Mouse (Mus musculus) kidney, adult 8-10 months (tissue): Measurements from ENCODE around the gene Ankrd44.

Experiments used
- DNase-seq, 2 experiments: peaks; one replicate each; pipeline ENCODE4 v3.0.0; 2022

Gene Ankrd44

GRCm38 (mm10) chr1:54844361-54844760, 81.8 kb downstream of the Ankrd44 start:
- DNase-seq, result no peak

GRCm38 (mm10) chr1:54842765-54843461, 83.3 kb downstream of the Ankrd44 start:
- no peak for DNase-seq

GRCm38 (mm10) chr1:54841788-54842187, 84.4 kb downstream of the Ankrd44 start:
- no peak for DNase-seq

- no peak for DNase-seq
These were observed 86.1 kb downstream of the Ankrd44 start for GRCm38 (mm10) chr1:54840040-54840439.

DNA sequence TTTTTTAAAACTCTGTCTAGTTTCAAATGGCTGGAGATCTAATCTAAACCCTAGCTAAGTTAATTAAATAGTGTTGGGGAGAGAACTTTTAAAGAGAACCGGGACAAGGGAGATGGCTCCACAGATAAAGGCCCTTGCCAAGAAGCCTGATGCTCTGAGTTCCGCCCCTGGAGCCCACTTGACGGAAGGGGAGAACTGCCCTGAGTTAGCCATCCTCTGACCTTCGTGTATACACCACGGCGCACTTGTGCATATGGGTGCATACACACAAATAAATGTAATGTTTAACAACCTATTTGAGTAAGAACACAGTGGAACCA, 87.7 kb downstream of the Ankrd44 start:
- DNase-seq, result no peak

DNA sequence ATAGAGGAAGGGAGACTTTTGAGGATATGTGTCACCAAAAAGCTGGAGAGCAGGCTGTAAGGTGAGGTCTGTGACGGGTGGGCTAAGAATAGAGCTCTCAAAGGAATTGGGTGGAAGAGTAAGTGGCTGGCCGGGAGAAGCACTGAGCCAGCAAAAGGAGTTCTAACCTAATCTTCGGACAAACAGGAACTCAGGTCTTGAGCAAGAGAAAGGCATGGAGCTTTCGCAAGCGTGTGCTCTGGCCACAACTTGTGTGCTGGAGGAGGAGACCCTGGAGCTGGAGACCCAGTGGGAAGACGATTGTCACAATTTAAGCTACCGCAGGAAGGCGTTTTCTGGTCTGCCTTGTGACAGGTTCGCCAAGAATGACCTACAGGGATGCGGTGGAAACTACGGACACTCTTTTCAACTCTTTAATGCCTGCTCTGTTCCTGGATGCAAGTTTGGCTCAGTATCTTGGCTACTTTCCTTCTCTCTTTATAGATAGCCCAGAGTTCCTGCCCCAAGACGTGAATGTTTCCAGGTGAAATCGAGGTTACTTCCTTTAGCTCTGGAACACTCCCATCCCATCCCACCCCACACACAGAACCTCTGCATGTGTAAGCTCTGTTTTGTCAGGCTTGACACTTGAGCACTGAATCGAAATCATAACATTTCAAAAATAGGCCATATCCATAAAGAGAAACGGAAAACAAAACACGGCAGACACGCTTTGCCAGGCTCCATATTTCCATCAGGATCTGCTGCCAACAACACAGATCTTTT, 88.3 kb downstream of the Ankrd44 start:
- DNase-seq, result peak in 1 of 2 experiments; percentile 40

DNA sequence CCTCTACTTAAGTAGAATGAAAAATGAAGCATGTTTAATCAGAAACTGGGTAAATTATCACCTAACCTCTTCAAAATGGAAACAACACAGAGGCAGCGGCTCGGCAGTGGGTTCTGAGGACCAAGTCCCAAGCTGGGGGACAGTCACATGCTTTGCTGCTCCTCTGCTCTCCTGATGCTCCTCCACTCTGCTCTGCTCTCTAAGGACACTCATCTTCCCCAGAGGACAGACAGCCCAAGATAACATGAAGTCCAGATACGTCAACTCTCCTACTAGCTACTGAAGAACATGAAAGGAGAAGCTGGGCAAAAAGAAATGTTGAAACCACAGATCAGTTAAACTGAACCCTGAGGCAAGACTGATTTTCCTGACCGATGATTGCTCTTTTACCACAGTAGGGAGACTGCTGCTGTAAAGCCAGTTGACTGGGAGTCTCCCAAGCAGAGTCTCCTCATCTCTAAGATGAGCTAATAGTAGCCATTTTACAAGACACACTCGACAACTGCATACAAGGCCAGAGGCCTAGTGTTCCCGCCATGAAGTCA, 90.5 kb downstream of the Ankrd44 start:
- DNase-seq, result no peak

- no peak for DNase-seq
These were observed 93.0 kb downstream of the Ankrd44 start for GRCm38 (mm10) chr1:54833221-54833620.

DNA sequence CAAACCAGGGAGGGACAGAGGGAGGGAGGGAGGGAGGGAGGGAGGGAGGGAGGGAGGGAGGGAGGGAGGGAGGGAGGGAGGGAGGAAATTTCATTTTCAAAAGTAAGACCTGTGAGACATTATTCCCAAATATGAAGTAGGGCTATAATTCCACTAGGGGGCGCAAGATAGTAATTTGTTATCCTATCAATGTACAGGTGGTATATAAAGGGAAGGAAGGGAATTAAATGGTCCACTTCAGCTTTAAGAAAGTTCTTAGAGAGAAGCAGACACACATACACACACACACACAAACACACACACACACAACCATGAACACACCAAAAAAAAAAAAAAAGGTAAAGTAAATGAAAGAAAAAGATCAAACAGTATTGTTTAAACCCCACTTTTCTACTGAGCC, 93.4 kb downstream of the Ankrd44 start:
- DNase-seq, result peak in 1 of 2 experiments; percentile 48

GRCm38 (mm10) chr1:54830223-54830622, 96.0 kb downstream of the Ankrd44 start:
- DNase-seq, result peak; percentile 79 to 80

GRCm38 (mm10) chr1:54829681-54830213, 96.4 kb downstream of the Ankrd44 start:
- DNase-seq, result no peak

- no peak for DNase-seq
These were observed 98.4 kb downstream of the Ankrd44 start for GRCm38 (mm10) chr1:54827827-54828226.

- no peak for DNase-seq
These were observed 98.8 kb downstream of the Ankrd44 start for GRCm38 (mm10) chr1:54827351-54827750.

DNA sequence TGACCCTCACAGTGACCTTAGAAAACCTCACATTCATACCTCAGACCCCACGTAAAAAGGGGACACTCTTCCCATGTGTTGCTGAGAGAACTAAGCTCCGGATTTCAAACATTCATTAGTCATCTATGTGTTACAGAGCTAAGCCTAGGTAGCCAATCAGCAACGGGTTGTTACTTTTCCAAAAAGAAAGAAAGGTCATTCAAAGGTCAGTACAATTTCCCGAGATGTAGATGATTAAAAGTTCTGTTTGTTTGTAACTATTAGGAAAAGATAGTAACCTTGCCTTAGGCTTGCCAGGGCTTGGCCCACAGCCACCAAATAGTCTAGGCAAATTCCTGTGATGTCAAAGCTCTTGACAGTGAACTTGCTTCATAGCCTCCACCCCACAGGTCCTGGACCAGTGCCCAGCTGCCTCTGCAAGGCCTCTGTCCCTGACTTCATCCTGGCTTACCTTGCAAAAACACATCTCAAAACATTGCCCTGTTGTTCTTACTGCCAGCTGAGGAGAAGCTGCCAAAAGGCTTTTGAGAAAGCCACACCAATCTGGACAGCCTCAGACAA, 99.7 kb downstream of the Ankrd44 start:
- peak; percentile 97 to 98 for DNase-seq

GRCm38 (mm10) chr1:54825718-54826425, 100.3 kb downstream of the Ankrd44 start:
- DNase-seq, result no peak

DNA sequence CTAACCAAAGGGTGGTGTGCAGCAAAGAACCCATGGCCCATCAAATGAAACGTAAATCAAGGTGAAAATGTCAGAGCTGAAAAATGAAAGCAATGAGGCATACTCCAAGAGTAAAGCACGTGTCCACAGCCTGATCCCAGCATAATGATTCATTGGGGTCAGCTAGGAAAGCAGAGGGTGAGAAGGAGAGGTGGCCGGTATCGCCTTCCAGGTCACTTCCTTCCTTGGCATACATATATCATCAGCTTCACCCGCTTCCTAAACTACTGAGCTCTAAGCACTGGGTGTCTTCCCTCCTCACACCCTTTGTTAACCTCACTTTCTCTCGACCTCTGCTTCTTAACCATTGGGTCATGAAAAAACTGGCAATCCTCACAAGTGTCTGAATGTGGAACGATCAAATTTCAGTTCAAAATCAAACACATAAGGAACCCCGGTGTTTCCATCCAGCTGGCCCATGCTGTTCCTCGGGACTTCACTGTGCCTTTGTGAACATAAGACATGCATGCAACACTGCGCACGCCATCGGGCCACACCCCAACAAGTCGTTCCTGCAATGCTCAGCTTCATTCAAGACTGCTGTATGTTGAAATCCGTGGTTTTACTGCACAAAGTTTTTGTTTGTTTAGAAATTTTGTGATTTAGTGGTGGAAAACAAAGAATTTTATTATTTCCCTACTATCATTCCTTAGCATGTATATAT, 101.9 kb downstream of the Ankrd44 start:
- DNase-seq, result peak in 1 of 2 experiments; percentile 17

DNA sequence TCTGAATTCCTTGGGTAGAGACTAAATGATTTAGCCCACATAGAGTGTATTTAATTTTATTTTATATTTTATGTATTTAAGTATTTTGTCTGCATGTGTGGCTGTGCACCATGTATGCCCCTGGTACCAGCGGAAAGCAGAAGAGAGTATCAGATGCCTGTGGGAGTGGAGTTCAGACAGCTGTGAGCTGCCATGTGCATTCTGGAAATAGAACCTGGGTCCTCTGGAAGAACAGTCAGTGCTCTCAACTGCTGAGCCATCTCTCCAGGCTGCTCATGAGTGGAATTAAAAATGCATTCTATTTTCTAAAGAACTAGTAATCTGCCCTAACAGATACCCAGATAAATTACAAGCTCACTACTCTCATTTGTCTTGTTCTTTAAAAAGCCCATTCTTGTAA, 104.4 kb downstream of the Ankrd44 start:
- no peak for DNase-seq

DNA sequence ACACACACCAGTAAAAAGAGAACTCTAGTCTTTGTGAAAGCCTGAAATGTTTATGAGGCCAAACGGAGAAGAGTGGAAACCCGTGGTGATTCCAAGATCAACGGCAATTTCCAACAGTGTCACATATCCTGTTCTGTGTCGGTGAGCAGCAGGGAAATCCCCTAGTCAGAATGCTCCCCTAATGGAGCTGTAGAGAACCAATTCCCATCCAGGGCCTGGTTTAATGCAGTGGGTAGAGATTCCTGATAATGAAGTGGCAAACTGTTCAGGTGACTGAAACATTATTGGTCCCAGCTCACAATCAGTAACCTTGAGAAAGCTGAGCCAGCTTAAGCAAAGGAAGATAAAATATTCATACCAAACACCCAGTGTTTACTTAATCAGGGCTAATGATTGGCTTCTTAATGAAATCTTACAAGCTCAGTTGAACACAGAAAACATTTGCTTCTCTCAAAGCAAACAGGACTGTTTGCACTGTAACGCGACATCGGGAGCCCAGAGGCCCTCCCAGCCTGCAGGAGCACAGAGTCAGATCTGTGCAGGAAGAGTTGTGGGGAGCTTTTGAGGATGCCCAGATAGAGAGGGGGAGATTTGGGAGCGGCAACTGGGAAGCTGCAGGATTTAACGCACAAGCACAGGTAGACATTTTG, 110.9 kb downstream of the Ankrd44 start:
- DNase-seq, result peak in 1 of 2 experiments; percentile 33

GRCm38 (mm10) chr1:54809811-54810549, 116.2 kb downstream of the Ankrd44 start:
- no peak for DNase-seq

DNA sequence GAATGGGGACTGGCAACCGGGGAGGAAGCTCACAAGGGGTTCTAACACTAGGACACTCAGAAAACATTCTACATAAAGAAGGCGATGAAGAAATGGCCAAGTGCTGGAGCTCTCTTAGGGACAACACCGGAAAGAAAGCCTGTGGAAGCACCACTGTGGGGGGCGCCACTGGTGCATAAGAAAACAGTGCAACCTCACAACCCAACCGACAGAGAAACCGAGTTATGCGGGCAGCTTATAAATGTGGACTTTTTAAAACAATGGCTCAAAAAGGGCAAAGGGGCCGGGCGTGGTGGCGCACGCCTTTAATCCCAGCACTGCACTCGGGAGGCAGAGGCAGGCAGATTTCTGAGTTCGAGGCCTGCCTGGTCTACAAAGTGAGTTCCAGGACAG, 117.1 kb downstream of the Ankrd44 start:
- DNase-seq, result no peak
